Mouse (Mus musculus): ENCODE measurements around the gene Nup214.

The Nup214 gene

DNA sequence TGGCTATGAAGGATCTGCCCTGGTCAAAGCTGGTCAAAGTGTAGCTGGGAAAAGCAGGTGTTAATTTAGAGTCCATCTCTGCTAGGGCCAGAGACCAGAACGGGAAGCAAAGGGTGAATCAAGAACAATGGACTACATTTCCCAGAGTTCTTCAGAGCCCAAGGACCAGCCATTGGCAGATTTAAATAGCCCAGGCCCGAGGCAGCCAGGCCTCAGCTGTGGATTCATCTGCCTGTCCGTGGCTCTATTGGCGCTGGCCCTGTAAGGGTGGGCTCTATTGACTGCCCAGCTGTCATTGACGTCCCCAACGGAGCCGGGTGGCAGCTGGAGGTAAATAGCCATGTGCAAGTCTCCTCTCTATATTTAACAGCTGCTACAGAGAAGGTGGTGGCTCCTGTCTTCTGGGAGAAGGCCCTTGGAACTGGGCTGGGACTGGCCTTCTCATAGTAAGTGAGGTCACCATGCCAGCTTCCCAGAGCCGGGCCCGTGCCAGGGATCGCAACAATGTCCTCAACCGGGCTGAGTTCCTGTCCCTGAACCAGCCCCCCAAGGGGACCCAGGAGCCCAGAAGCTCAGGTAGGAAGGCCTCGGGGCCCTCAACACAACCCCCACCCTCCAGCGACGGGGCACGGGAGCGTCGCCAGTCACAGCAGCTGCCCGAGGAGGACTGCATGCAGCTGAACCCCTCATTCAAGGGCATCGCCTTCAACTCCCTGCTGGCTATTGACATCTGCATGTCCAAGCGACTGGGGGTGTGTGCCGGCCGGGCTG is 121.3 kb downstream of the Nup214 start, which contains the start of gene Plpp7:
Gene Plpp7 (plus strand): TSS at position 178 of the 771 bp plus-strand sequence.
- DNase-seq (ENCODE audit: low spot score in 2 of 2) = peak; percentile 78 to 79

DNA sequence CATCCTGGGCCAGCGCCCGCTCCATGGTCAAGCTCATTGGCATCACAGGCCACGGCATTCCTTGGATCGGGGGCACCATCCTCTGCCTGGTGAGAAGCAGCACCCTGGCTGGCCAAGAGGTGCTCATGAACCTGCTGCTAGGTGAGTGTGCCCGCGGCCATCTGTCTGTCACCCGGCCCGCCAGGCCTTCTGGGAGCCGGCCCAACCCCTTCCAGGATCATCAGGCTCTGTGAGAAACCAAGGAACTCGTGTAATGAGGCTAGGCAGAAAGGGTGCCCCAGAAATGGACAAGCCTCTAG is 121.8 kb downstream of the Nup214 start:
- DNase-seq (ENCODE audit: low spot score in 2 of 2) = no peak

DNA sequence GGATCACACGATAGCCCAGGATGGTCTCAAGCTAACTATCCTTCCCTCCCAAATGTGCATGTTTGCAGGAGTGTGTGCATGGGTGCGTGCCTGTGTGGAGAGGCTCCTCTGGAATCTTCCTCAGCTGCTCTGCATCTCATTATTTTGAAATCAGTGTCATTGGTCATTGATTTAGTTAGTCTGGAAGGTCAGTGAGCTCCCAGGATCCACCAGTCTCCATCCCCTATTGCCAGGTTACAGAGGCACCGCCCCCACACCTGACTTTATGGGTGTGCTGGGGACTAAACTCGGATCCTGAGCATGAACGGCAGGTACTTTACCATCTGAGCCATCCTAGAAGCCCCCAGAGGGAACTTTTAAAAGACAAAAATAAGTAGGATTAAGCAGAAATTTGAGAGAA is 128.7 kb downstream of the Nup214 start:
- no peak for DNase-seq (ENCODE audit: low spot score in 2 of 2)

DNA sequence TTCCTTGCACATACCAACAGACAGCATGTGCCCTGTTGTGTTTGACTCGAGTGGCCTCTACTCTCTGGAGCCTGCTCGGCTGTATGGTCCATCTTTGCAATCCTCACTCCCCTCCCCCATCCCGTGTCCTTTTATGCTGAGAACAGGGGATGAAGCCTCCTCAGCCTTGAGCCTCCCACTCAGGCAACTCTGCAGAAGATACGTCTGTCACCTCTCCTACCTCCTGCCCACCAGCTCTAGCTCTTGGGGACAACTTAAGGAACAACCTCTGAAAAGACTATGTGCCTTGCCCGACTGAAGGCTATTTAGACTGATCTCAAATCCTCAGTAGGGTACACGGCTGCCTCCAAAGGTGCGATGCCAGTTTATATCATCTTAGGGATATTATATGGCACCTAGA is 129.3 kb downstream of the Nup214 start:
- no peak for DNase-seq (ENCODE audit: low spot score in 2 of 2)
